Mouse (Mus musculus): ENCODE data around the gene Kars. TPM values are rescaled to one million over a fixed set of nuclear protein-coding genes. Genes with fewer than 3 reads are reported as not detected.

Gene Kars
- polyA plus RNA-seq, 1 experiment from 2014 or later: 169 TPM

DNA sequence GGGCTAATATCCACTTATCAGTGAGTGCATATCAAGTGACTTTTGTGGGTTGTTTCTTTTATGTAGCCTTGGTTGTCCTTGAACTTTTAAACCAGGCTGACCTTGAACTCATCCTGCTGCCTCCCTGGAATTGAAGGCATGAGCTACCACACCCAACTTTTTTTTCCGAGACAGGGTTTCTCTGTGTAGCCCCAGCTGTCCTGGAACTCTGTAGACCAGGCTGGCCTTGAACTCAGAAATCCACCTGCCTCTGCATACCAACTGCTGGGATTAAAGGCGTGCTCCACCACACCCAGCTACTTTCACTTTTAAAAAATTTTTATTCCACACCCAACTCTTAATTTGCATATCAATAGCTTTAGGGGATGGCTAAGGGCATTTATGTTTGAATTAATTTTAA lies 67.6 kb downstream of the Kars start:
- Histone ChIP-seq H3K9me3 (ENCODE audit: control insufficient read depth, low read length) (no peaks in the 10 kb centered on the region), H3K36me3 (ENCODE audit: control insufficient read depth, insufficient read depth, low read length) (no peaks in the 10 kb centered on the region), H3K27ac (ENCODE audit: low read length) (no peak overlapping the region), H3K4me3 (ENCODE audit: low read length) (no peak overlapping the region), H3K27me3 (replicated peaks; ENCODE audit: control insufficient read depth, insufficient read depth, low read length) (no peaks in the 10 kb centered on the region), H3K9ac (ENCODE audit: low read depth, low read length) (no peak overlapping the region), H3K4me2 (ENCODE audit: low read depth, low read length) (no peak overlapping the region), H3K4me1 (ENCODE audit: control insufficient read depth, insufficient read depth, low read length) (peaks cover 12% of the 10 kb centered on the region; the same call in 1 of the 2 replicates)
- WGBS: 86% methylated on average over 2 of the region's 2 CpGs
- no peak for ATAC-seq

Other genes starting within 250 kb of the Kars start
- 156 and 179 TPM in 2 replicates for gene Cfdp1, start 157.0 kb downstream of the Kars start, polyA plus RNA-seq (2015; fragmentation: Nextera tagmentation; extraction: Ambion mirVana)
- 14.9 and 15.7 TPM in 2 replicates for gene Tmem170, start 134.6 kb downstream of the Kars start, polyA plus RNA-seq (2015; fragmentation: Nextera tagmentation; extraction: Ambion mirVana)
- 0.97 and 1.4 TPM in 2 replicates for gene Chst5, start 100.9 kb downstream of the Kars start, polyA plus RNA-seq (2015; fragmentation: Nextera tagmentation; extraction: Ambion mirVana)
- gene Tmem231, start 77.4 kb downstream of the Kars start, polyA plus RNA-seq (2015; fragmentation: Nextera tagmentation; extraction: Ambion mirVana): 8.6 and 8.9 TPM in 2 replicates
- gene Gabarapl2, start 70.6 kb downstream of the Kars start, polyA plus RNA-seq (2015; fragmentation: Nextera tagmentation; extraction: Ambion mirVana): 208 and 212 TPM in 2 replicates
- gene Adat1, start 19.0 kb downstream of the Kars start, polyA plus RNA-seq (2015; fragmentation: Nextera tagmentation; extraction: Ambion mirVana): 6.7 and 7.6 TPM in 2 replicates
- gene Terf2ip, start 75 bp upstream of the Kars start, polyA plus RNA-seq (2015; fragmentation: Nextera tagmentation; extraction: Ambion mirVana): 18.4 and 20.0 TPM in 2 replicates
- gene Gm6793, start 3.7 kb upstream of the Kars start, polyA plus RNA-seq (2015; fragmentation: Nextera tagmentation; extraction: Ambion mirVana): 0.31 and 0.54 TPM in 2 replicates